Mouse (Mus musculus): ENCODE results near the gene Atxn3. TPM values are rescaled to one million over a fixed set of nuclear protein-coding genes. Genes with fewer than 3 reads are reported as not detected.

Gene Atxn3
- 10.4 and 12.3 TPM in 2 replicates for polyA plus RNA-seq (2014; fragmentation: Nextera tagmentation; extraction: Ambion mirVana)

DNA sequence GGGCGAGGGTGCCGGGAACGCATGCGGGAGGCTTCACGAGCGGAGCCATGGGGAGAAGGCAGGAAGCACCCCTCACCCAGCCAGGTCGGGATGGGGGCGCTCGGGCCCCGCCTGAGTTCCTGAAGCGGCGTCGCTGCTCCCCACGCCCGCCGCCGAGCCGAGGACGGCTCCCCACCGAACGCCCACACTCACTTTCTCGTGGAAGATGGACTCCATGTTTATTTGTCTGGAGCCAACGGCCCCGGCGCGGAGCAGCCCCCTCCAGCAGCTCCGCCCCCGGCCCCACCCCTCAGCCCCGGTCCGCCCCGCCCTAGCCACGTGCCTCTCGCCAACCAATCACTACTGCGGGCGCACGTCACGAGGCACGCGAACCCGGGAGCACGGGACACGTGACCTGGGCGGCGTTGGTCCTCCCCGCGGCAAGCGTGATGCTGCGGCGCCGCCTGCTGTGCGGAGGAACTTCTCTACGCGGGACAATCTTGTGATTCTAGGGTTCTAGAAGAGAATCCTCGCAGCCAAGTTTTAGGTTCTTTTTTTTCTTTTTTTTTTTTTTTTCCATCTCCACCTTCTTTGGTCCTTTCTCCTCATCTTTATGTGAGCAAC lies at the start of gene Atxn3:
Gene Atxn3, minus strand, starts transcription at position 305 of the 603 bp plus-strand sequence.
- Histone ChIP-seq H3K9me3 (ENCODE audit: control insufficient read depth, low read length) (no peaks in the 10 kb centered on the region), H3K4me1 (ENCODE audit: control insufficient read depth, insufficient read depth, low read length) (no peaks in the 10 kb centered on the region), H3K9ac (ENCODE audit: low read length) (peak within 1 kb of the TSS; percentile 83), H3K36me3 (ENCODE audit: control insufficient read depth, insufficient read depth, low read length) (no peaks in the 10 kb centered on the region), H3K27me3 (ENCODE audit: control insufficient read depth, insufficient read depth, low read length) (no peaks in the 10 kb centered on the region), H3K27ac (replicated peaks; ENCODE audit: low read depth, low read length) (no peak within 1 kb of the TSS), H3K4me2 (ENCODE audit: low read depth, severe bottlenecking) (peak within 1 kb of the TSS; percentile 59), H3K4me3 (ENCODE audit: low read depth, low read length) (peak within 1 kb of the TSS; percentile 83)
- ATAC-seq (ENCODE audit: insufficient number of reproducible peaks, low FRiP score, low TSS enrichment, low read depth) (peak; percentile 98), DNase-seq (ENCODE audit: low spot score) (peak; percentile 97)
- under 1% methylated on average over 52 of the region's 54 CpGs for WGBS

DNA sequence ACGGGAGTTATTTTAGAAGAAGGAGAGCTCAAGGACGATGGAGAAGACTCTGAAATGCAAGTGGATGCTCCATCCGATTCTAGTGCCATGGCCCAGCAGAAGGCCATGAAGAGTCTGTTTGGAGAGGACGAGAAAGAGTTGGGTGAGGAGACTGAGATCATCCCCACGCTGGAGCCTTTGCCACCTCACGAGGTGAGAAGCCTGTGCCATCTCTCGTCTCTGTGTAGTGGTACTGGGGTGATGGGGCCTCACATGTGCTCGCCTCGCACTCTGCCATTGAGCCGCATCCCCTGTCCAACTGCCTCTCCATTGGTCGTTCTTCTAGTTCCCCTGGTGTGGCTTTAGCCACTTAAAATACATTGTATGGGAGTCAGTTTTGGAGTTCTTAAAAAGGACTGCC lies 42.7 kb upstream of the Atxn3 start:
- Histone ChIP-seq H3K9me3 (ENCODE audit: control insufficient read depth, low read length) (no peaks in the 10 kb centered on the region), H3K9ac (ENCODE audit: low read length) (no peak overlapping the region), H3K4me1 (ENCODE audit: control insufficient read depth, insufficient read depth, low read length) (no peaks in the 10 kb centered on the region), H3K36me3 (ENCODE audit: control insufficient read depth, insufficient read depth, low read length) (peaks cover 7% of the 10 kb centered on the region; the same call in 1 of the 2 replicates), H3K27ac (replicated peaks; ENCODE audit: low read depth, low read length) (no peak overlapping the region), H3K27me3 (ENCODE audit: control insufficient read depth, insufficient read depth, low read length) (no peaks in the 10 kb centered on the region), H3K4me2 (ENCODE audit: low read depth, severe bottlenecking) (no peak overlapping the region), H3K4me3 (ENCODE audit: low read depth, low read length) (no peak overlapping the region)
- ATAC-seq (ENCODE audit: insufficient number of reproducible peaks, low FRiP score, low TSS enrichment, low read depth): no peak
- WGBS: 89% methylated on average over 11 of the region's 11 CpGs
- DNase-seq (ENCODE audit: low spot score): no peak

DNA sequence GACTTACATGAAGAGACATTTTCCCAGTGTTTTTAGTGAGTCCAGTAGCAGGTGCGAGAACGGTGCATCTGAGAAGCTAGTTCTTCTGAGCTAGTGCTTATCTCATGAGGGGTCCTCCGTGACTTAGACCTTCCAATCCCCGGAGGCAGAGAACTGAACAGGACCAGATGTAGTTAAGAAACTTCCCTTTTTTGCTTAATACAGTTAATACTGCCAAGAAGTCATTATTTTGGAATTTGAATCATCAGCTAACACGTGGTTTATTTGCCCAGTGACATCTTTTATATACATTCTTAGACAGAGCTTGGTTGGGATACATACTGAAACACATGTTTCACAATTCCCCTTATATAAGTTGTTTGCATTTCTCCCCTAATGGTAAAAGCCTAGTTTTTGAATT lies 40.9 kb upstream of the Atxn3 start:
- 94% methylated on average over 5 of the region's 5 CpGs for WGBS

DNA sequence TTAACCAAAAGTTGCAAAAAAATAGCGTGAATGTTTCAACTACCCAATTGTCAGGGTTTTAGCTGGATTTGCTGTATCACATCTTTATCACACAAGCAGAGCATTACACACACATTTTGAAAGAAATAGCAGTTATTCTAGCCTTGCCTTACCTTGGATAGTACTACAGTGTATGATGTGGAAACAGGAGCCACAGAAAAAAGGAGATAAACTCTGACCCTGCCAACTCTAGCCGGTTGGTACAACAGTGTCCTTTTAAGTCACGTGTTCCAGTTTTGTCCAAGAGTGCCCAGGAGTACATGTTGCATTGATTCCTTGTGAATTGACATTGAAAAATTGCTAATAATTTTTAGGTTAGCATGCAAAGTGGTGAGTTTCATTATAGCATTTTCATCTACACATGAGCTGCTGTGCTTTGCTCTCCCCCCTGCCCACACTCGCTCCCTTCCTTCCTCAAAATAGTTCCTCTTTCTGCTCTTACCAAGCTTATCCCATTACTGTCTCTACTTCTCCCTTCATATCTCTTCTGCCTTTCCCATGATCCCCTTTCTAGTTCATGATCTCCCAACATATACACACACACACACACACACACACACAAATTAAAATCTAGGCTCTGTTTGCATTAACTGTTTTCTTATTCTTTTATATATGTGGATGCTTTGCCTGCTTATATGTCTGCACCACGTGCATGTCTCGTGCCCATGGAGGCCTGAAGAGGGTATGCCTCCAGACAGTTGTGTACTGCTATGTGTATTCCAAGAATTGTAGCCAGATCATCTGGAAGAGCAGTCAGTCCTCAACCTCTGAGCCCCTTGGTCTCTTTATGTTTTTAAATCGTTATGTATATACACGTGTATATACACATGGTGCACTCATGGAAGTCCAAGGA lies 36.8 kb upstream of the Atxn3 start:
- 91% methylated on average over 8 of the region's 8 CpGs for WGBS
- H3K27me3 ChIP-seq (ENCODE audit: control insufficient read depth, insufficient read depth, low read length): no peaks in the 10 kb centered on the region

More for the DNA sequence above, 40.9 kb upstream of the Atxn3 start:
- H3K4me2 ChIP-seq (ENCODE audit: low read depth, severe bottlenecking): no peak overlapping the region
- no peak overlapping the region for H3K4me3 ChIP-seq (ENCODE audit: low read depth, low read length)
- H3K27ac ChIP-seq (replicated peaks; ENCODE audit: low read depth, low read length): no peak overlapping the region
- DNase-seq (ENCODE audit: low spot score): no peak
- peaks cover 5% of the 10 kb centered on the region; the same call in 1 of the 2 replicates for H3K36me3 ChIP-seq (ENCODE audit: control insufficient read depth, insufficient read depth, low read length)
- no peaks in the 10 kb centered on the region for H3K9me3 ChIP-seq (ENCODE audit: control insufficient read depth, low read length)
- ATAC-seq (ENCODE audit: insufficient number of reproducible peaks, low FRiP score, low TSS enrichment, low read depth): no peak
- H3K4me1 ChIP-seq (ENCODE audit: control insufficient read depth, insufficient read depth, low read length): no peaks in the 10 kb centered on the region
- no peak overlapping the region for H3K9ac ChIP-seq (ENCODE audit: low read length)
- no peaks in the 10 kb centered on the region for H3K27me3 ChIP-seq (ENCODE audit: control insufficient read depth, insufficient read depth, low read length)

DNA sequence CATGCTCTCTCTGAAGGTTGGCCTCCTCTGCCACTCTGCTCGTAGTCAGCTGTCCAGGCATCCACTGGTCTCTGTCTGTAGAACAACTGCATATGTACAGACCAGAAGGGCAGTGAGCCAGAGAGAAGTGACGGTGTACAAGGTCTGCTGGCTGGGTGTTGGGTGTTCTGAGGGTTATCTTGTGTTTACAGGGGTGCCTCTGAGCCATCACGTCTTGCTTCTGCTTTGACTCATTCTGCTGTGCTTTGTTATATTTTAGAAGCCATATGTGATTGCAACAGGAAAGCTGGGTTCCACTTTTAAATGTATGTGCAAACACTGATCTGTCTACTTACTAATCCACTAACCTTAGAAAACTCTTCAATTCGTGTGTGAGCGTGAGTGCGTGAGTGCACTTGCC lies 29.6 kb upstream of the Atxn3 start:
- H3K4me1 ChIP-seq (ENCODE audit: control insufficient read depth, insufficient read depth, low read length): no peaks in the 10 kb centered on the region
- peaks cover 28% of the 10 kb centered on the region for H3K36me3 ChIP-seq (ENCODE audit: control insufficient read depth, insufficient read depth, low read length)
- no peak overlapping the region for H3K27ac ChIP-seq (replicated peaks; ENCODE audit: low read depth, low read length)
- H3K9ac ChIP-seq (ENCODE audit: low read length): no peak overlapping the region
- DNase-seq (ENCODE audit: low spot score): no peak
- 89% methylated on average over 6 of the region's 6 CpGs for WGBS
- no peaks in the 10 kb centered on the region for H3K27me3 ChIP-seq (ENCODE audit: control insufficient read depth, insufficient read depth, low read length)
- H3K4me2 ChIP-seq (ENCODE audit: low read depth, severe bottlenecking): no peak overlapping the region
- H3K9me3 ChIP-seq (ENCODE audit: control insufficient read depth, low read length): no peaks in the 10 kb centered on the region
- ATAC-seq (ENCODE audit: insufficient number of reproducible peaks, low FRiP score, low TSS enrichment, low read depth): no peak
- H3K4me3 ChIP-seq (ENCODE audit: low read depth, low read length): no peak overlapping the region

More for the DNA sequence above, 36.8 kb upstream of the Atxn3 start:
- Histone ChIP-seq H3K4me1 (ENCODE audit: control insufficient read depth, insufficient read depth, low read length) (no peaks in the 10 kb centered on the region), H3K9ac (ENCODE audit: low read length) (no peak overlapping the region), H3K4me3 (ENCODE audit: low read depth, low read length) (no peak overlapping the region), H3K27ac (replicated peaks; ENCODE audit: low read depth, low read length) (no peak overlapping the region), H3K9me3 (ENCODE audit: control insufficient read depth, low read length) (no peaks in the 10 kb centered on the region), H3K36me3 (ENCODE audit: control insufficient read depth, insufficient read depth, low read length) (peaks cover 28% of the 10 kb centered on the region), H3K4me2 (ENCODE audit: low read depth, severe bottlenecking) (no peak overlapping the region)
- DNase-seq (ENCODE audit: low spot score): no peak
- no peak for ATAC-seq (ENCODE audit: insufficient number of reproducible peaks, low FRiP score, low TSS enrichment, low read depth)

DNA sequence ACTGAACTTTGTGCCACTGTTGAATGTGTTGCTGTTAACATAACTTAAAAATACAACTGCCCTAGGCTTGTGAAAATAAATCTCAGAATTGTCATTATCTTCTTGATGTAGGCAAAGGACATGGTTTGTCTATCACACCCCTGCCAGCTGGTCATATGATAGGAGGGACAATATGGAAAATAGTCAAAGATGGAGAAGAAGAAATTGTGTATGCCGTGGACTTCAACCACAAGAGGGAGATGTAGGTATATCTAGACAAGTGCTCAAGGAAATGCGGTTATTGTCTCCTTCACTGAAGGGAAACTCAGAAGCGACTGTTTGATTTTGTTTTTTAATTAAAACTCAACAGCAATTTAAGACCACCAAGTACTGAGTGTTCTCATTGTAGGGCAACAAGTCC lies 27.1 kb upstream of the Atxn3 start:
- no peak for DNase-seq (ENCODE audit: low spot score)
- H3K9ac ChIP-seq (ENCODE audit: low read length): no peak overlapping the region
- no peak overlapping the region for H3K4me3 ChIP-seq (ENCODE audit: low read depth, low read length)
- H3K27ac ChIP-seq (replicated peaks; ENCODE audit: low read depth, low read length): no peak overlapping the region
- WGBS: 83% methylated on average over 3 of the region's 3 CpGs
- no peak overlapping the region for H3K4me2 ChIP-seq (ENCODE audit: low read depth, severe bottlenecking)
- H3K4me1 ChIP-seq (ENCODE audit: control insufficient read depth, insufficient read depth, low read length): no peaks in the 10 kb centered on the region
- peaks cover 11% of the 10 kb centered on the region; the same call in 1 of the 2 replicates for H3K36me3 ChIP-seq (ENCODE audit: control insufficient read depth, insufficient read depth, low read length)
- no peaks in the 10 kb centered on the region for H3K9me3 ChIP-seq (ENCODE audit: control insufficient read depth, low read length)
- no peaks in the 10 kb centered on the region for H3K27me3 ChIP-seq (ENCODE audit: control insufficient read depth, insufficient read depth, low read length)
- no peak for ATAC-seq (ENCODE audit: insufficient number of reproducible peaks, low FRiP score, low TSS enrichment, low read depth)

DNA sequence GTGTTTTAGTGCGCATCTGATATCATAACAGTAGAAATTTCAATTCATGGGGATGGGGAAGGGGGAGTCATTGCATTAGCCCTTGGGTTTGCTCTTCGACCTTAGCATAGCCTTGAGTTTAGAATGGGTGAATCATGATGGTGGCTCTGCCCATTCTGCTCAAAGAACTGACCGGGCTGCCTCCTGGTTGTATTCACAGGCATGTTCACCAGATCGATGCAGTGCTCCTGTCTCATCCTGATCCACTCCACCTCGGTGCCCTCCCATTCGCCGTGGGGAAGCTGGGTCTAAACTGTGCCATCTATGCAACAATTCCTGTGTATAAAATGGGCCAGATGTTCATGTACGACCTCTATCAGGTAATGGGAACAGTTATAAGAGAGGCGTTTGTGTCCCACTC lies 24.9 kb upstream of the Atxn3 start:
- H3K4me1 ChIP-seq (ENCODE audit: control insufficient read depth, insufficient read depth, low read length): no peaks in the 10 kb centered on the region
- no peak overlapping the region for H3K4me3 ChIP-seq (ENCODE audit: low read depth, low read length)
- DNase-seq (ENCODE audit: low spot score): no peak
- H3K9me3 ChIP-seq (ENCODE audit: control insufficient read depth, low read length): no peaks in the 10 kb centered on the region
- no peak for ATAC-seq (ENCODE audit: insufficient number of reproducible peaks, low FRiP score, low TSS enrichment, low read depth)
- peaks cover 4% of the 10 kb centered on the region; the same call in 1 of the 2 replicates for H3K36me3 ChIP-seq (ENCODE audit: control insufficient read depth, insufficient read depth, low read length)
- H3K4me2 ChIP-seq (ENCODE audit: low read depth, severe bottlenecking): no peak overlapping the region
- no peak overlapping the region for H3K9ac ChIP-seq (ENCODE audit: low read length)
- 93% methylated on average over 9 of the region's 9 CpGs for WGBS
- H3K27me3 ChIP-seq (ENCODE audit: control insufficient read depth, insufficient read depth, low read length): no peaks in the 10 kb centered on the region
- H3K27ac ChIP-seq (replicated peaks; ENCODE audit: low read depth, low read length): no peak overlapping the region

DNA sequence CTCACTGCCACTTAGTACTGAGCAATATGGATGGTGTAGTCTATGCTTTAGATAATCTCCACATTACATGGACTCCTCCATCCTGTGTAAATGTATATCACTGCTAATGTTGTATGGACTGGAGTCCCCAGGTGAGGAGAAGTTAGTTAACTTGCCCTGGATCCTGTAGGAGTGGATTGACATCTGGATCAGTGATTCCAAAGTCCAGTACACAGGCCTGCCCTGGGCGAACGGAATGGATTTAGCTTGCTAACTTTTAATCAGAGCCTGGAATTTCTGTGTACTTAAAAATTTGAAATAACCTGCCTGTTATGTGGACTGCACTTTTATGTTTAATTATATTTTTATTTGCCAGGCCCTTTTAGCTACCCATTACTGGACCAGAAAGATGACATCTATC lies 23.5 kb upstream of the Atxn3 start:
- Histone ChIP-seq H3K9me3 (ENCODE audit: control insufficient read depth, low read length) (no peaks in the 10 kb centered on the region), H3K9ac (ENCODE audit: low read length) (no peak overlapping the region), H3K36me3 (ENCODE audit: control insufficient read depth, insufficient read depth, low read length) (peaks cover 2% of the 10 kb centered on the region; the same call in 1 of the 2 replicates), H3K4me3 (ENCODE audit: low read depth, low read length) (no peak overlapping the region), H3K4me2 (ENCODE audit: low read depth, severe bottlenecking) (no peak overlapping the region), H3K27me3 (ENCODE audit: control insufficient read depth, insufficient read depth, low read length) (no peaks in the 10 kb centered on the region), H3K4me1 (ENCODE audit: control insufficient read depth, insufficient read depth, low read length) (peaks cover 4% of the 10 kb centered on the region; the same call in 1 of the 2 replicates), H3K27ac (replicated peaks; ENCODE audit: low read depth, low read length) (no peak overlapping the region)
- DNase-seq (ENCODE audit: low spot score) (no peak), ATAC-seq (ENCODE audit: insufficient number of reproducible peaks, low FRiP score, low TSS enrichment, low read depth) (no peak)
- 94% methylated on average over 2 of the region's 2 CpGs for WGBS
